Mouse (Mus musculus) kidney, postnatal 25 days (tissue): ENCODE data around the gene Slc37a1.
A peak's percentile ranks its signal among the peaks of the same experiment; 100 is the strongest.

Source experiments
- DNase-seq, 2 experiments: peaks; one replicate each; pipeline ENCODE4 v3.0.0; 2021; ENCODE audit warnings: mixed read lengths in 2 of 2

Slc37a1 gene

DNA sequence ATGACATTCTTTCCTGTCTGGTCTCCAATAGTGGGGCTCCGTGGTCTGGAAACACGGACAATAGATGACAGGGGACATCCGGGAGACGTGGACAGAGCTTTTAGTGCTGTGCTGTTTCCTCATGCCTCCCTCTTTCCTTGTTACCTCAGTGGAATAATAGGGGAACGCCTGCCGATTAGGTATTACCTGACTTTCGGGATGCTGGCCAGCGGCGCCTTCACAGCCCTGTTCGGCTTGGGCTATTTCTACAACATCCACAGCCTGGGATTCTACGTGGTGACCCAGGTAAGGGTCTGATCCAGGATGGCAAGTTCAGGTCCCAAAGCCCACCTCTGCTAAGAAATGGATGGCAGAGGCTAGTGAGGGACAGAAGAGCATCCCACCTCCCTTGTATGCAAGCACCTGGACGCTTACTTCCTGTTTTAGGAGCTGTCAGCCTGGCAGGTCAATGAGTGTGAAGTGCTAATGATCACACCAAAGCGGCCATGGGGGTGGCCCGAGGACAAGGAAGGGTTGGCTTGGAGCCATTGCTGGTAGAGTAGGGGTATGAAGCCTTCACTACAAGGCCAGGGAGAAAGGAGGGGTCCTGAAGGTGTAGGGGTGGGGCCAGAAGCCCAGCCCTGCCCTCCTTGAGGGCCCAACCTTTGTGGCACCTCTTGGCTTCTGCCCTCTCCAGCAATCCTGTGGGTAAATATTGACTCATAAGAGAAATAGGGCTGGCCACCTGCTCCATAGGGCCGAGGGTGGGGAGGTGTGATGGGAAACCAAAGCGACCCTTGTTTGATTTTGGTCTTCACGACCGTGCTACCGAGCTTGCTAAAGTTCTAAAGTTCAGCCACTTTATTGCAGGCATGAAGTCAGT, 32.5 kb downstream of the Slc37a1 start:
- DNase-seq: no peak

GRCm38 (mm10) chr17:31321425-31321824, 34.8 kb downstream of the Slc37a1 start:
- no peak for DNase-seq

- DNase-seq: peak; percentile 59 to 66
These were observed 35.9 kb downstream of the Slc37a1 start for GRCm38 (mm10) chr17:31322446-31322845.

- DNase-seq: no peak
These were observed 36.8 kb downstream of the Slc37a1 start for GRCm38 (mm10) chr17:31323379-31323778.

- DNase-seq: no peak
These were observed 37.6 kb downstream of the Slc37a1 start for GRCm38 (mm10) chr17:31324227-31324626.

DNA sequence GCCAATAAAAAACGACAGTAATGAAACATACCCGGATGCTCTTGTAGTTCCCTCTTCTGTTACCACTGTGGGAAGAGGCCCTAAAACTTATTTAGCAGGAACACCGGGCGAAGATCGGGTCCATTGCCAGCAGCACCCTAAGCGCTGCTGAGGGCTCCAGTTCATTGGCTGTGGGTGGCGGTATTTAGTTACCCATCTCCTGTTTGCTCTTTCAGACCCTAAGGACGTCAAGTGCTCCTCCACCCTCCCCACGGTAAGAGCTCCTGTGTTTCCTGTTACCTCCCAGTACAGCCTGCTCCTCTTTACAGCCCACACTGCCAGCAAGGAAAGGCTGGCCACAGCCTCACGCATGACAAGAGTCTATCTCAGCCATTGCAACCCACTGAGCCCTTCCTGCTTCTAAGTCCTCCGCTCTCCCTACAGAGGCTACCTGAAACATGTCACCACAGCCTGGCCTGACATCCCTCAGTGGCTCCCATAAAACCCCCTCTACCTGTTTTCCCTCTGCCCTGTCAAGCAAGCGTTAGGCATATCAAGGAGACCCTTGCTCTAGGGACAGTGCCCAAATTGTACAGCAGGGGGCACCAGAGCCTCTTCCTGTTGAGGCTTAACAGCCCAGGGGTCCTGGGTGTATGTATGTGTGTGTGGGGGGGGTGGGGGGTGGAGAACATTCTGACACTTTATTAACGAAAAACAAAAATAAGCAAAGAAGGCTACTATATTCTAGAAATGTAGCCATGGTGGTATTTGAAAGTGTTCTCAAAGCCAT, 39.0 kb downstream of the Slc37a1 start:
- peak in 1 of 2 experiments; percentile 69 for DNase-seq

- DNase-seq: no peak
These were observed 39.7 kb downstream of the Slc37a1 start for GRCm38 (mm10) chr17:31326220-31326852.

DNA sequence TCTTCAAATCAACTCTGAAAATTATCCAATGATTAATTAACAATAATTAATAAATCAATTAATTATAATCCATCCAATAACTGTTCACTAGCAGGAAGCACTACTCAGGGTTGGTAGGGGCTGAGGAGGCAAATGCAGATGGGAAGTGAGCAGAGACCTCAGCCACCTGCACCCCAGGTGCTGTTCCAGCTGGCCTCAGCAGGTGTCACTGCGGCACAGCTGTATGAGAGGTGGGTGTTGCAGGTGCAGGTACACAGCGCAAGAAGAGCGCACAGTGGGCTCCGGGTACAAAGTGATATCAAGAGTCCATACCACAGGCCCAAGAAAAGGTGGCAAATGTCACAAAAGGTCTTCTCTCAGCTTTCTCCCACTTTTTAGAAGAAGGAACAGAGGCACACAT, 41.9 kb downstream of the Slc37a1 start:
- DNase-seq: peak in 1 of 2 experiments; percentile 46

- DNase-seq: peak; percentile 70 to 77
These were observed 44.0 kb downstream of the Slc37a1 start for GRCm38 (mm10) chr17:31330622-31331021.

DNA sequence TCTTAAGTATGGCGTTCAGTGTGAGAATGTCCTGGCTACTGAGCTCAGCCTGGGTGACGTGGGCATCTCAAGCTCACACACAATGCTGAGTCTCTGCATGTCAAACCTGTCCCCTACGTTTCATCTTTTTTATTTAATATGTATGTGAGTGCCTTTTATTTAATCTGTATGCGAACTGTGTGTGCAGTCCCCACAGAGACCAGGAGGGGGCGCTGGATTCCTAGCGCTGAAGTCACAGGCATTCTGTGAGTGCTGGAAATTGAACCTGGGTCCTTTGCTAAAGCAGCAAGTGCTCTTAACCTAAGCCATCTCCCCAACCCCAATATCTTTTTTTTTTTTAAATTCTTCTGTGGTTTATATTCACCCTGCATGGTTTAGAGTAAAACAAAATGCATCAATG, 44.7 kb downstream of the Slc37a1 start:
- DNase-seq: no peak

DNA sequence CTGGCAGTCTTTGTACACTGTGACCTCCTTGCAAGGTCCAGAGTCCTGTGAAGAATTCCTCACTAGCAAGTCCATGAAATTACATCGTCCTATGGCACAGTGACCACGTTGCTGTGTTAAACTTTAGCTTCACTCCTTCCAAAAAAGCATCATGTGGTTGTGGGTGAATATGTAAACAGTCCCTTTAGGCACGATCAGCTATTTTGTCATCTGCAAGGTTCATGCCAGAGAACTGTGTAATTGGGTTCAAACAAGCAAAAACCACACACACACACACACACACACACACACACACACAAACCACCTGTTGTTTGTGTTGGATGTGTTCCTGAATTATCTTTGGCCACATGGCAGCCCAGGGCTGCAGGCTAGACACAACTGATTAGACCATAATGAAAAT, 45.3 kb downstream of the Slc37a1 start:
- peak; percentile 56 to 69 for DNase-seq

- no peak for DNase-seq
These were observed 45.7 kb downstream of the Slc37a1 start for GRCm38 (mm10) chr17:31332333-31332732.

DNA sequence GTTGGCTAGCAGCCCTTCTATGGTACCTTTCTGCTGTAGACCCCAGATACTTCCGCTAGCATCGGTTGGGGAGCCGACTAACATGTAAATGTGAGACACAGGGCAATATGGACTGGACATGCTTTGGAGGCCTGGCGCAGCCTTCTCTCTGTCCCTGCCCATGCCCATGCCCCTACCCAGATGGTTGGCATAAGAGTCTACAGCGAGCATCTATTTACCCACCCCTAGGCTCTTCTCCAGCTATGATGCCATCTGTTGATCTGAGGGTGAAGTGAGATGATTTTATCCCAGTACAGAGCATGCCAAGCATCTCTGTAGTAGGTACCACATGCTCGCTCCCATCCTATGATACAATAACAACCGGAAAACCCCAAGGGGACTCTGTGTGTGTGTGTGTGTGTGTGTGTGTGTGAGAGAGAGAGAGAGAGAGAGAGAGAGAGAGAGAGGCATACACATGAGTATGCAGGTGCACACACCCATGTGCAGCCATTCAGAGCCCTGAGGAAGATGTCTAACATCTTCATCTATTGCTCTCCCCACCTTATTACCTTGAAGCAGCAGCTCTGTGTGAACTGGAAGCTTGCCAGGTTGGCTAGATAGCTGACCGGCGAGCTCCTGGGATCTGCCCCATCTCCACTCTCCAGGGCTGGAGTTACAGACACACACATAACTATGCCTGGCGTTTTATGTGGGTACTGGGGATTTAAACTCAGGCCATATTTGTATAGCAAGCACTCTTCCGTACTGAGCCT, 48.1 kb downstream of the Slc37a1 start:
- no peak for DNase-seq

DNA sequence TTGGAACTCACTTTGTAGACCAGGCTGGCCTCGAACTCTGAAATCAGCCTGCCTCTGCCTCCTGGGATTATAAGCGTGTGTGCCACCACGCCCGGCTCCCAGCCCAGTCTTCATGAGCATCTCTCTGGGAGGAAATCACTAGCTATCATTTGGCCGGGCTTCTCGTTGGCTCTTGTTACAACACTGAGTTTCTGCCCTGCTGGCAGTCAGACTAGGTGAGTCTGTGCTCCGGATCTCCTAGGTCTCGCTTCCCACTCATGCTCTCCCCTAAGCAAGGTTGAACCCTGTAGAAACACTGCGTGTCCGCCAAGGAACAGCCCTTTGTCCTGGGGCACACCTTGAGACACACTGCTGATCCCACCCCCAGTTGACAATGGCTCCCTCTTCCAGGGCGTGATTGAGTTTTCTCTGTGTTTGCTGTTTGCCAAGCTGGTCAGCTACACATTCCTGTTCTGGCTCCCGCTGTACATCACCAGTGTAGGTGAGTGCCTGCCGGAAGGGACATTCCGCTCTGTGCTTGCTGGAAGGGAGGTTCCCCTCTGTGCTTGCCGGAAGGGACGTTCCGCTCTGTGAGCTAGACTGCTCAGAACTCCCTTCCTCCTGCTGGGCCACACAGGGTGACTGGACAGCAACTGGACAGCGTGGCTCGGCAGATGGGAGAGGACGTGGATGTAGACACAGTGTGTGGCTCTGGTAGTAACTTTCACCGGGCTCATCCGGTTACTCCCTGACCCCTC, 48.9 kb downstream of the Slc37a1 start:
- peak; percentile 20 to 69 for DNase-seq

DNA sequence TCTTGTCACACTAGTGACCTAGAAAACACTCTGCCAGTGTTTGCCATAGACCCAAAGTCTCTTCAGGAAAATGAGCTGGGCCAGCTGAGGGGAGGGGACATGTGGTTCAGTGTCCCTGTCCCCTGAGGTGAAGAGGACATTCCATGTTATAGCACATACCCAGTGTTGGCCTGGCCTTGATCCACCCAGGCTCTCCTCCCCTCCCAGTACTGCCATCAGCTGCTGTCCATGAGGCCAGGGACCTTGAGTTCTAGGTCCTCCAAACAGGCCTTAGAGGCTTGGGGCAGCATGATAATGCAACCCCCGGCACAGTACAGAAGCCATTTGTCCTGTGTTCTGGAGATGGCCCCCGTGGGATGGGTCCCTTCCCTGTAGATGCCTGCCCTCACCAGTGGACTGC, 53.2 kb downstream of the Slc37a1 start:
- DNase-seq: no peak

- no peak for DNase-seq
These were observed 55.6 kb downstream of the Slc37a1 start for GRCm38 (mm10) chr17:31342191-31342590.

DNA sequence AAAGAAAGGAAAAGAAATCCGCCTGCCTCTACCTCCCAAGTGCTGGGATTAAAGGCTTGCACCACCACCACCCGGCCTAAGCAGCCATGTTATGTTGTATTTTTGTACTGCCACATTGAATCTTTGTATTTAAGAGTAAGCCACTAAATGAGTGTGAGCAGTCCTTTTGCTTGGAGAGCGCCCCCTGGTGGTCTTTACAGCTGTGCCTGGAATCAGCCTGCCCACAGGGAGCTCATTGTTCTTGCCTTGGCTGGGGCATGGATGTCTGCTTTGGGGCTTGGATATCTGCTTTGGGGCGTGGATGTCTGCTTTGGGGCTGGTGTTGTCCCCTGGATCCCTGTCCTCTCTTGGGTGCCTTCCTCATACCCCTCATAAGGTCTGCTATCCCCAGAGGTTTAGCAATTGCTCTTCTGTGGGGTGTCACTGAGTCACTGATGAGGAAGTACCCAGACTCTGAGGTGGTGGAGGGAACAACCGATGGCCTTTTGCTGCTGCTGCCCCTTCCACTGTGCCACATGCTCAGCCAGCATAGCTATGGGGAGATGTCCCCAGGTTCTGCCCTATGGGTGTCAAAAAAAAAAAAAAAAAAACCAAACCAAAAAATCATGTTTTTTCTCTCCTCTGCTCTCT, 57.7 kb downstream of the Slc37a1 start:
- DNase-seq: peak; percentile 81 to 91

GRCm38 (mm10) chr17:31344816-31345215, 58.2 kb downstream of the Slc37a1 start:
- DNase-seq: peak; percentile 34 to 66

GRCm38 (mm10) chr17:31348129-31348528, 61.5 kb downstream of the Slc37a1 start:
- DNase-seq: no peak

DNA sequence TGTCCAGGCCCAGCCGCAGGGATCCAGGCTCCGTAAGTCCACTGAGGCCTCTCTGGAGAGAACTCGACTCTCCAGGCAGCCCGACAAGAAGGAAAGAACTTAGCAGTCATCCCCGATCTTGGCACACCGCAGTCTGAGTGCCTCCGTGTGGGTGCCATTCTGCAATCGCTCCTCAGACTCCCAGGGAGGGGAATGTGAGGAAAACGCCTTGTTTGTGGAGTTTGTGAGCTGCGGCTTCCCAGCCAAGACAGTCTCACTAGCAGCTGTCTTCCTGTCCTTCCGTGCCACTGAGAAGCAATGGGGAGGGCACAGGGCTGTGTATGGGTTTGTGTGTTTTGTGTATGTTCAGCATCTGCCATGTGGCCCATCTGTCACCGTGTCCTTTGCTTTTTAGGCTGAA, 62.8 kb downstream of the Slc37a1 start:
- no peak for DNase-seq

- no peak for DNase-seq
These were observed 65.4 kb downstream of the Slc37a1 start for GRCm38 (mm10) chr17:31351984-31352383.
